Mouse (Mus musculus) heart, embryonic 12.5 days (tissue): ENCODE results near the gene Idh3a. TPM values are rescaled to one million over a fixed set of nuclear protein-coding genes. Genes with fewer than 3 reads are reported as not detected.

Source experiments
- ATAC-seq: fragments of 200-750 bp; cut with Nextera tagmentation; 2 replicates; pipeline ENCODE4 v1.8.0; 2017; ENCODE audit warnings: moderate TSS enrichment, moderate library complexity; ENCODE audit not compliant: insufficient number of reproducible peaks, low FRiP score
- H3K27ac ChIP-seq: fragments of 300-500 bp; sonication (generic); 2 replicates; pipeline ENCODE4 v1.5.1; 2016; ENCODE audit warnings: mild to moderate bottlenecking, moderate library complexity; ENCODE audit not compliant: poor library complexity, severe bottlenecking
- H3K27me3 ChIP-seq: fragments of 300-500 bp; sonication (generic); replicated peaks from 2 replicates; pipeline ENCODE4 v1.6.1; 2016; ENCODE audit warnings: mild to moderate bottlenecking, moderate library complexity
- H3K36me3 ChIP-seq: fragments of 300-500 bp; sonication (generic); 2 replicates; pipeline ENCODE4 v1.6.1; 2016; ENCODE audit warnings: mild to moderate bottlenecking, moderate library complexity
- H3K4me1 ChIP-seq: fragments of 300-500 bp; sonication (generic); replicated peaks from 2 replicates; pipeline ENCODE4 v1.6.1; 2016; ENCODE audit warnings: mild to moderate bottlenecking
- H3K4me2 ChIP-seq: fragments of 300-500 bp; sonication (generic); 2 replicates; pipeline ENCODE4 v1.6.1; 2016; ENCODE audit warnings: mild to moderate bottlenecking, moderate library complexity
- H3K4me3 ChIP-seq: fragments of 300-500 bp; sonication (generic); 2 replicates; pipeline ENCODE4 v1.5.1; 2016; ENCODE audit warnings: mild to moderate bottlenecking
- H3K9ac ChIP-seq: fragments of 300-500 bp; sonication (generic); 2 replicates; pipeline ENCODE4 v1.6.1; 2016; ENCODE audit warnings: mild to moderate bottlenecking, moderate library complexity
- H3K9me3 ChIP-seq: fragments of 300-500 bp; sonication (generic); replicated peaks from 2 replicates; pipeline ENCODE4 v1.6.1; 2016; ENCODE audit warnings: mild to moderate bottlenecking, moderate library complexity
- WGBS: fragments of 180-500 bp; shearing (Covaris S2); methylation state at CpG from one replicate; pipeline ENCODE4 v1.1.7; 2016; 5-methylcytosine and 5-hydroxymethylcytosine counted together
- polyA plus RNA-seq: library from polyadenylated mRNA; unstranded; fragments of >200 nt; fragmentation: Nextera tagmentation; extraction: Ambion mirVana; gene quantifications from 2 replicates; pipeline ENCODE4 v1.2.1, GENCODE M21; 2016

Gene Idh3a
- polyA plus RNA-seq, 1 experiment from 2014 or later: 457 TPM

GRCm38 (mm10) chr9:54630905-54631304 lies 44.8 kb downstream of the Idh3a start:
- Histone ChIP-seq H3K27me3 (no peaks in the 10 kb centered on the region), H3K9ac (no peak overlapping the region), H3K27ac (no peak overlapping the region), H3K9me3 (no peaks in the 10 kb centered on the region), H3K4me2 (no peak overlapping the region), H3K4me3 (no peak overlapping the region), H3K4me1 (peaks cover 8% of the 10 kb centered on the region), H3K36me3 (no peaks in the 10 kb centered on the region)
- no peak for ATAC-seq

GRCm38 (mm10) chr9:54633401-54633800 lies 47.3 kb downstream of the Idh3a start:
- peak overlapping the region; percentile 60 for H3K4me2 ChIP-seq
- WGBS: 74% methylated on average over 2 of the region's 2 CpGs
- H3K4me1 ChIP-seq: peaks cover 8% of the 10 kb centered on the region
- no peak overlapping the region for H3K9ac ChIP-seq
- no peaks in the 10 kb centered on the region for H3K27me3 ChIP-seq
- H3K4me3 ChIP-seq: no peak overlapping the region
- no peak for ATAC-seq
- no peak overlapping the region for H3K27ac ChIP-seq
- no peaks in the 10 kb centered on the region for H3K9me3 ChIP-seq
- no peaks in the 10 kb centered on the region for H3K36me3 ChIP-seq

GRCm38 (mm10) chr9:54637510-54638314 lies 51.6 kb downstream of the Idh3a start:
- H3K36me3 ChIP-seq: no peaks in the 10 kb centered on the region
- no peak overlapping the region for H3K4me3 ChIP-seq
- H3K9me3 ChIP-seq: no peaks in the 10 kb centered on the region
- 49% methylated on average over 5 of the region's 5 CpGs for WGBS
- H3K4me2 ChIP-seq: no peak overlapping the region
- H3K27ac ChIP-seq: no peak overlapping the region
- H3K4me1 ChIP-seq: peaks cover 12% of the 10 kb centered on the region
- H3K9ac ChIP-seq: no peak overlapping the region
- no peak for ATAC-seq
- H3K27me3 ChIP-seq: no peaks in the 10 kb centered on the region

DNA sequence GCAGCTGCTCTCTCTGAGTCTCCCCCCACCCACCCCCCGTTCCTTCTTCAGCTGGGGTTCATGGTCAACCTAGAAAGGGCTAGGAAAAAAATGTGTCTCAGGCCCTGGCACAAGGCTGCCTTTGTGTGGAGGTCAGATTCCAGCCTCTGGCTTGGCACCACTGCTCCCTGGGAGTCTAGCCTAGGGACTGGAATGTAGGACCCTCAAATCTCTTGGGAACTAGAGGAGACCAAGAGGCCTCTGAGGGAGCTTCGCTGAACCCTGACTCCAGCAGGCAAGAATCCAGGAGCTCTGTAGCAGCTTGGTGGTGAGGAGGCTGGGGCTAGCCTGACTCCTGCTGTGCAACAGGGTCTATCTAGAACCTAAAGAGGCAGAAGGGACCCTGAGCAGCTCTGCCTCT lies 53.1 kb downstream of the Idh3a start:
- H3K4me1 ChIP-seq: peaks cover 7% of the 10 kb centered on the region; the same call in 1 of the 2 replicates

DNA sequence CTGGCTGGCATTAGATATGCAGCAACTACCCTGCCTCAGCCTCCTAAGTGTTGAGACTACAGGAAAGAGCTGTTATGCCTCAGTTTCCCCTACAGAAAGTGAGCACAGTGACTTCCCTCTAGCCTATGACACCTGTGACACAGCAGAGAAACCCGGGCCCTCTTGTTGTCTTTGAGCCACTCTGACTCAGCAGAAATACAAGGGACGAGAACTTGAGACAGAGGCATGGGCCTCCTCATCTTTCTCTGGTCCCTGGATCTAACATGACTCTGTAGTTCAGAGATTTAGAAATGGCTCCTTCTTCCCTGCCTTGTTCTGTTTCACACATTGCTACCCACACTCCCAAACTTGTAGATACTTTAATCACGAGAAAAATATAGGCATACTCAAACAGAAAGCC lies 55.4 kb downstream of the Idh3a start:
- Histone ChIP-seq H3K27ac (no peak overlapping the region), H3K9me3 (no peaks in the 10 kb centered on the region), H3K36me3 (no peaks in the 10 kb centered on the region), H3K4me1 (0 out of 2 replicates have a peak, but pooled peaks cover 4% of the 10 kb centered on the region), H3K9ac (no peak overlapping the region), H3K4me2 (no peak overlapping the region), H3K27me3 (no peaks in the 10 kb centered on the region), H3K4me3 (no peak overlapping the region)
- WGBS: 58% methylated on average over 3 of the region's 3 CpGs
- no peak for ATAC-seq

More for the DNA sequence above, 53.1 kb downstream of the Idh3a start:
- no peak for ATAC-seq
- Histone ChIP-seq H3K4me3 (no peak overlapping the region), H3K27me3 (no peaks in the 10 kb centered on the region), H3K9me3 (no peaks in the 10 kb centered on the region), H3K27ac (no peak overlapping the region), H3K4me2 (no peak overlapping the region), H3K36me3 (no peaks in the 10 kb centered on the region), H3K9ac (no peak overlapping the region)
- WGBS: 47% methylated on average over 2 of the region's 2 CpGs

GRCm38 (mm10) chr9:54642149-54642548 lies 56.0 kb downstream of the Idh3a start:
- Histone ChIP-seq H3K4me3 (no peak overlapping the region), H3K27ac (no peak overlapping the region), H3K27me3 (0 out of 2 replicates have a peak, but pooled peaks cover 3% of the 10 kb centered on the region), H3K36me3 (no peaks in the 10 kb centered on the region), H3K9me3 (no peaks in the 10 kb centered on the region), H3K4me2 (no peak overlapping the region), H3K9ac (no peak overlapping the region), H3K4me1 (0 out of 2 replicates have a peak, but pooled peaks cover 4% of the 10 kb centered on the region)
- ATAC-seq: no peak
- WGBS: 66% methylated on average over 2 of the region's 2 CpGs

DNA sequence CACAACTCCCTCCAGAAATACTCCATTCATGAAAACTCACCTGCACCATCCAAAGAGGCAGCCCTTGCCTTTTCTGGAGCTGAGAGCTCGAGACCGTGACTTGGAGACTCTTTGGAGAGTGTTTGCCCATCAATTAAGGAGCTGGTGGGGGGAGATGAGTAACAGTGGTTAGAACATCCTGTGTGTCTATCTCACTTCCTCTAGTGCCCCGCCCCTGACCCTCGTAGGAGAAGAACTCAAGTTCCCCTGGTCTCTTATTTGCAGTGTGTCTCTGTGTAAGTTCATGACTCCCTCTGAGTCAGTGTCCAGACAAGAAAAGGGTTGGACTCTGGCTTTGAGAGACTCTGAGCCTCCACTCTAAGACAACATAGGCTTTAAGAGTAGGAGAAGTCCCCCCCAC lies 56.4 kb downstream of the Idh3a start:
- Histone ChIP-seq H3K4me2 (no peak overlapping the region), H3K27me3 (0 out of 2 replicates have a peak, but pooled peaks cover 3% of the 10 kb centered on the region), H3K4me1 (0 out of 2 replicates have a peak, but pooled peaks cover 4% of the 10 kb centered on the region), H3K36me3 (no peaks in the 10 kb centered on the region), H3K9me3 (no peaks in the 10 kb centered on the region), H3K4me3 (no peak overlapping the region), H3K9ac (no peak overlapping the region), H3K27ac (no peak overlapping the region)
- ATAC-seq: no peak
- WGBS: 70% methylated on average over 4 of the region's 4 CpGs

- 89% methylated on average over 7 of the region's 7 CpGs for WGBS
- Histone ChIP-seq H3K9ac (no peak overlapping the region), H3K4me3 (no peak overlapping the region), H3K4me1 (0 out of 2 replicates have a peak, but pooled peaks cover 4% of the 10 kb centered on the region), H3K36me3 (no peaks in the 10 kb centered on the region), H3K4me2 (no peak overlapping the region), H3K9me3 (no peaks in the 10 kb centered on the region), H3K27me3 (0 out of 2 replicates have a peak, but pooled peaks cover 3% of the 10 kb centered on the region), H3K27ac (no peak overlapping the region)
- no peak for ATAC-seq
Measured at GRCm38 (mm10) chr9:54643179-54643578, 57.0 kb downstream of the Idh3a start.

- Histone ChIP-seq H3K9me3 (no peaks in the 10 kb centered on the region), H3K27ac (no peak overlapping the region), H3K4me3 (no peak overlapping the region), H3K36me3 (no peaks in the 10 kb centered on the region), H3K4me2 (no peak overlapping the region), H3K4me1 (0 out of 2 replicates have a peak, but pooled peaks cover 4% of the 10 kb centered on the region), H3K9ac (no peak overlapping the region), H3K27me3 (0 out of 2 replicates have a peak, but pooled peaks cover 3% of the 10 kb centered on the region)
- 71% methylated on average over 6 of the region's 6 CpGs for WGBS
- no peak for ATAC-seq
Measured at GRCm38 (mm10) chr9:54645530-54645929, 59.4 kb downstream of the Idh3a start.

- Histone ChIP-seq H3K27me3 (0 out of 2 replicates have a peak, but pooled peaks cover 3% of the 10 kb centered on the region), H3K4me3 (no peak overlapping the region), H3K4me1 (0 out of 2 replicates have a peak, but pooled peaks cover 4% of the 10 kb centered on the region), H3K9me3 (no peaks in the 10 kb centered on the region), H3K36me3 (no peaks in the 10 kb centered on the region), H3K27ac (no peak overlapping the region), H3K4me2 (no peak overlapping the region), H3K9ac (no peak overlapping the region)
- WGBS: 67% methylated on average over 9 of the region's 9 CpGs
- no peak for ATAC-seq
Measured at GRCm38 (mm10) chr9:54646252-54646651, 60.1 kb downstream of the Idh3a start.

GRCm38 (mm10) chr9:54647456-54647855 lies 61.3 kb downstream of the Idh3a start:
- no peak for ATAC-seq
- Histone ChIP-seq H3K36me3 (no peaks in the 10 kb centered on the region), H3K4me2 (no peak overlapping the region), H3K9me3 (no peaks in the 10 kb centered on the region), H3K9ac (no peak overlapping the region), H3K4me1 (0 out of 2 replicates have a peak, but pooled peaks cover under 1% of the 10 kb centered on the region), H3K4me3 (no peak overlapping the region), H3K27ac (no peak overlapping the region), H3K27me3 (0 out of 2 replicates have a peak, but pooled peaks cover 3% of the 10 kb centered on the region)
- WGBS: 41% methylated on average over 2 of the region's 2 CpGs
